Mouse (Mus musculus) liver, embryonic 14.5 days (tissue): Measurements from ENCODE around the gene Slc17a1.

ENCODE experiments used
- CTCF ChIP-seq: IDR thresholded peaks from 2 replicates; pipeline ENCODE4 v1.5.1; 2016; ENCODE audit warnings: antibody characterized with exemption, low read depth, control low read depth
- EP300 ChIP-seq: IDR thresholded peaks from 2 replicates; pipeline ENCODE4 v1.6.1; 2016; ENCODE audit warnings: antibody characterized with exemption, low read depth

DNA sequence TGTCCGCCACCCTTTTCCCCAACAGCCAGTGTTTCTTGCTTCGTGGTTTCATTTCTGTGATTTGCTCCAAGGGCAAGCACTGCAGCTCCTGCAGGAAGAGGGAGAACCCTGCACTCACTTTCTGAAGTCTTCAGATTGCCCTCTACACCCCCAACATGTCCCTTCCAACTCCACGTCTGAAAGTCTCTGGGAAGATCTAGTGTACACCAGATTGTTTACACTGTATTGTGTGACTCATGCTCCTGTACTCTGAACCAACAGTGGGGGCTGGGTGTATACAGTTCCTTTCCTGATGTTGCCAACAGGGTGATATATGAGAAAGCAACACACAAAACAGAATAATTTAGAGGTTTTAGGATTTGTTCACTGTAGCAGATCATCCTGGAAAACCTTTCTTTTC is 61.1 kb downstream of the Slc17a1 start:
- TF ChIP-seq CTCF, result no peak
- TF ChIP-seq EP300, result no peak
